Mouse (Mus musculus): Measurements from ENCODE around the gene Zfp992.
"Not testable (repeated sequence)": the region's sequence is repeated elsewhere in the genome, so short reads cannot be mapped to it uniquely, and the experiment has no call there.

Gene Zfp992

DNA sequence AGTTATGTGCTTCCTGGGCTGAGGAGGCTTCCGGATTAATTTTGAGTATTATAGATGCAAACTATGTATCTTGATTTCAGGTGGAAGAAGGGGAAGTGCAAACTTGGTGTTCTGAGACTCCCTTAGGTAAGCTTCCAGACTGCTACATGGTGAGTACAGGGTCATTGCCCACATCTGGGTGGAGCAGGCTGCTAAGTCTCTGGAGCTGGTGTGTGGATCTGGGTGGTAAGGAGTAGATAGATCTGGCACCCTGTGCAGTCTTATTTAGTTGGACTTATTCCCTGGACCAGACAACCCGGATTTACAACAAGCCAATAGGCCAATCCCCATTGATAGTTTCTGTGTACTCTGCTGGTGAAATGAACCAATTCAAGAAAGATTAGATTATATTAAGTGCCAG lies at the start of gene Zfp992:
Gene Zfp992 (plus strand): TSS at position 74 of the 400 bp plus-strand sequence.
- DNase-seq (ENCODE audit: low spot score in 2 of 2): not testable (repeated sequence)

DNA sequence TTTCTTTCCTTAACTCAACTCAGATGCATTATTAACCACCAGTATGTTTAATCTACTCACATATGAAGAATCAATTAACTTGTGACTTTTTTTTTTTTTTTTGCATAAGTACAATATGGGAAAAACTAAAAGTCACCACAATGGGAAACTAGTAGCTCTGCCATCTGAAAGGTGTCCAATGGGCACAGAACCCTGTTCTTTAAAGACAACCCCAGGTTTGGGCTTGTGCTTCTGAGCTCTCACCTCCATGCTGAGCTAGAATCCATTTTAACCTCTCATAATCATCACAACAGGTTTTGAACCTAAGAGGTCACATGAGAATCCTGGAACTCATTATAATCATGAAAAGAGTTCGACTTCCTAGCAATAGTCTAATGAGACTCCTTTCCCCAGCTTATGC lies 19.4 kb upstream of the Zfp992 start:
- not testable (repeated sequence) for DNase-seq (ENCODE audit: low spot score in 2 of 2)

DNA sequence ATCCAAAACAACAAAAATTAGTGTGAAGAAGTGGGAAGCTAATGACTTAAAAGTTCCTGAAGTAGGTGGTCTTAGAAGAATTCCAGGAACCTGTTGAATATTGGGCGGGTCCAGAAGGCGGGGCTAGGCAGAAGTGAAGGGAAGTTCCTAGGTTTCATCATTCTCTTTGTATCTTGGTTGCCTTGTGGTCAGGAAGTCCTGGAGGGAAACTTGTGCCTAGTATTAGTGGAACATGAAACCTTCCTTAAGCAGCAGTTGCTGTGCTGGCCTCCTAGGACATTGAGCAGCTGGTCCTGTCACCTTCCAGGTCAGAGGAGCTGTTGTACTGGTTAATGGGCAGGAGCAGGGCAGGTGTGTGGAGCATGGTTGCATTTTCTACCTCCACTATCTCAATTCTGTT lies 17.9 kb upstream of the Zfp992 start:
- DNase-seq (ENCODE audit: low spot score in 2 of 2): not testable (repeated sequence)

- not testable (repeated sequence) for DNase-seq (ENCODE audit: low spot score in 2 of 2)
These were observed 13.3 kb upstream of the Zfp992 start for GRCm38 (mm10) chr4:146435539-146435938.

- DNase-seq (ENCODE audit: low spot score in 2 of 2): not testable (repeated sequence)
These were observed 11.6 kb upstream of the Zfp992 start for GRCm38 (mm10) chr4:146437256-146437655.

DNA sequence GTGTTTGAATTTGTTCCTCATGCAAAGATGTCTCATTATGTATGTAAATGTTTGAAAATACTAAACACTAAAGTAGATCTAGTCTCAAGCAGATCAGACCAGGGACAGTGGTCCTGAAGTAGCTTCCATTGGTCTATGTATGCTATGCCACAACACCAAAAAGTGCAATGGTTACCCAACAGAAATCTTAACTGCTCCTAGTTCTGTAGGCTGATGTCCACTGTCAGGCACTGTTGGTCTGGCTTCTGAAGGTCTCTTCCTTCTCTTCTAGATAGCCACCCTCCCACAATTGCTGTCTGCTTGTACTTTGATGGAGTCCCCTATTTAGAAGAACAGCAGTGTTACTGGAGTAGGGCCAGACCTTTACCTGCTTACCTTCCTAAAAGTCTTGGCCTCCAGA lies 4.5 kb upstream of the Zfp992 start:
- not testable (repeated sequence) for DNase-seq (ENCODE audit: low spot score in 2 of 2)

- DNase-seq (ENCODE audit: low spot score in 2 of 2): not testable (repeated sequence)
These were observed 3.7 kb upstream of the Zfp992 start for GRCm38 (mm10) chr4:146445121-146445520.

GRCm38 (mm10) chr4:146446135-146446534 lies 2.7 kb upstream of the Zfp992 start:
- not testable (repeated sequence) for DNase-seq (ENCODE audit: low spot score in 2 of 2)

DNA sequence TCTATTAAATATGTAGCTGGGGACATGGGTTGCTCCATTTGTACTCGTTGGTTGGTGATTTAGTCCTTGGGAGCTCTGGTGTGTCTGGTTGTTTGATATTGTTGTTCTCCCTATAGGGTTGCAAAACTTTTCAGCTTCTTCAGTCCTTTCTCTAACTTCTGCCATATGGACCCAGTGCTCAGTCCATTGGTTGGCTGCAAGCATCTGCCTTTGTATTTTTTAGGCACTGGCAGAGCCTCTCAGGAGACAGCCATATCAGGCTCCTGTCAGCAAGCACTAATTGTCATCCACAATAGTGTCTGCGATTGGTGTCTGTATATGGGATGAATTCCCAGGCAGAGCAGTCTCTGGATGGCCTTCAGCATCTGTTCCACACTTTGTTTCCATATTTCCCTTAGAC lies 1.8 kb upstream of the Zfp992 start:
- not testable (repeated sequence) for DNase-seq (ENCODE audit: low spot score in 2 of 2)

GRCm38 (mm10) chr4:146449711-146450110 lies 888 bp downstream of the Zfp992 start:
- not testable (repeated sequence) for DNase-seq (ENCODE audit: low spot score in 2 of 2)

GRCm38 (mm10) chr4:146452576-146452975 lies 3.8 kb downstream of the Zfp992 start:
- DNase-seq (ENCODE audit: low spot score in 2 of 2): not testable (repeated sequence)

- DNase-seq (ENCODE audit: low spot score in 2 of 2): not testable (repeated sequence)
These were observed 5.3 kb downstream of the Zfp992 start for GRCm38 (mm10) chr4:146454170-146454569.

GRCm38 (mm10) chr4:146454896-146455295 lies 6.1 kb downstream of the Zfp992 start:
- DNase-seq (ENCODE audit: low spot score in 2 of 2): no peak

- no peak for DNase-seq (ENCODE audit: low spot score in 2 of 2)
These were observed 6.5 kb downstream of the Zfp992 start for GRCm38 (mm10) chr4:146455321-146455721.

DNA sequence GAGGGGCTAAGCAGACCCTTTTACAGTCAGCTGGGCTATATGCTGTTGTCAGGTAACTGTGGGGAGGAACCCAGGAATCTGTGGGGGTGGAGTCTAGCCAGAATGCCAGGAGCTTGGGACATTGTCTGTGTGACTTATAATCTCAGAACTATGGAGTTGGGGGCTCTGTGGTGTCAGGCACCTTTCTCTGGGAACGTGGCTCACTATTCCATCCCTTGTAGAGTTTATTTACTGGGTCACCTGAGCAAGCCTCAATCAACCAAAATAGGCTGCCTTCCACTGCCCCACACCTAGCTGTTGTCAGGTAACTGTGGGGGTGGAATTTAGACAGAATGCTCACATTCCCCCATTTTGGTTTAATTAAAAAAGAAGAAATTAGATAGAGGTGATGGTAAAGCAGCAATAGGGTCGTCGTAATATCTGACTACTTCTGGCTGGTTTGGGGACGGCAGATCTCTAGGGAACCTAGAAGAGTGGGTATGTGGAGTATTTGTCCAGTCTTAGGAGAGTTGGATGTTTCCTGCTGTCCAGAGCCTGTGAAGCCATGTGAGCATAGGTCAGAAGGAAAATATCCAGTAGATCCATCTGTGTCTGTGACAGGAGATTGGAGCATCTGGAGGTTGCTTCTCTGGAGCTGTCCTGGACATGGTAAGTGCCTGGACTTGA lies 7.4 kb downstream of the Zfp992 start:
- DNase-seq (ENCODE audit: low spot score in 2 of 2): no peak

- DNase-seq (ENCODE audit: low spot score in 2 of 2): no peak
These were observed 8.3 kb downstream of the Zfp992 start for GRCm38 (mm10) chr4:146457126-146457525.

DNA sequence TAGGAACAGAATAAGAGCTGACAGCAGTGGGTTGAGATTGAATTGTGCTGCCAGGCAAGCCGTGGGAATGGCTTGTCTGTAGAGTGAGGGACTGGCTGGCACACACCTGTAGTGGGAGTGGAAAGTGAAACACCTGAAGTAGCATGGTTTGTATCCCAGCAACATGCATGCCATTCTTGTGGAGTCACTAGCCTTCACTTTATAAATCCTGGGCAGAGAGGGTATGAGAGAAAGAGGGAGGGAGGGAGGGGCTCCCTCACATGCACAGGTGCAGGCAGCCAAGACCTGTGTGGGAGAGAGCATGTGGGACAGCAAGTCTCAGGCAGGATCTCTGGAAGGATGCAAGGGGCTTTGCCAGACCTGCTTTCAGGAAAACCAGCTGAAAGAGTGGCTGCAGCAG lies 8.9 kb downstream of the Zfp992 start:
- DNase-seq (ENCODE audit: low spot score in 2 of 2): no peak

GRCm38 (mm10) chr4:146459822-146460221 lies 11.0 kb downstream of the Zfp992 start:
- DNase-seq (ENCODE audit: low spot score in 2 of 2): not testable (repeated sequence)

DNA sequence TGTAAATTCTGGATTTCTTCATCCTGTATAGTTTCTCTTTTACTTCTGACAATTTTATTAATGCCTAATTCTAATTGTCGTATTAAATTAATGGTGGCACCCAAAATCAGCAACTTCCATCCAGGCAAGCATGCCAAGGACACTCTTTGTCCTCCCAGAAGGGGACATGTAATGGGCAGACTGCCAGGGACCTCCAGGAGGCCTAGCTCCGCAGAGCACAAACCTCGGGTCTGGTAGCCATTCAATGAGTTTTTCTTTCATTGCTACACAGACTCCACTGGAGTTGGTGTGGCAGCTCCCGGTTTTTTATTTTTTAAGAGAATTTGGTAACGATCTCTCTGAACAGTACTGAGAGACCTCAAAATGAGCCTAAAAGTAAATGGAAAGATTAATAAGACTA lies 11.9 kb downstream of the Zfp992 start:
- not testable (repeated sequence) for DNase-seq (ENCODE audit: low spot score in 2 of 2)

- DNase-seq (ENCODE audit: low spot score in 2 of 2): not testable (repeated sequence)
These were observed 15.0 kb downstream of the Zfp992 start for GRCm38 (mm10) chr4:146463649-146464351.

- DNase-seq (ENCODE audit: low spot score in 2 of 2): not testable (repeated sequence)
These were observed 21.2 kb downstream of the Zfp992 start for GRCm38 (mm10) chr4:146469984-146470383.

DNA sequence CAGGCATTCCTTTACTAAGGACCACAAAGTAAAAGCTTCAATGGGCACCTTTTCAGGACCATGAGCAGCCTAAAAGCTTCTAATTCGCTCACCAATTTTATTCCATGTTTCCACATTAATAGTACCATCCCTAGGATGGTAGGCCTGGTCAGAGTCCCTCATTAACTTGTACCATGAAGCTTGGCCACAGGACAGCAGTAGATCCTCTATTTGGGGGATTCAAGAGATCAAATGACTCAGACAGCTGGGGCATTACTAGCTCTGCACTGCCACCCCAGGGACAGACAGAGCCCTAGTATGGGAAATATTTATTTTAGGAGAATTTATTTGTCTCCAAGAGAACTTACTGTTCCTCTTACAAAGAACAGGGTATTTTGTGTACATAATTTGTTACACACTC lies 25.4 kb downstream of the Zfp992 start:
- DNase-seq (ENCODE audit: low spot score in 2 of 2): not testable (repeated sequence)
